In the genomic region with DNA sequence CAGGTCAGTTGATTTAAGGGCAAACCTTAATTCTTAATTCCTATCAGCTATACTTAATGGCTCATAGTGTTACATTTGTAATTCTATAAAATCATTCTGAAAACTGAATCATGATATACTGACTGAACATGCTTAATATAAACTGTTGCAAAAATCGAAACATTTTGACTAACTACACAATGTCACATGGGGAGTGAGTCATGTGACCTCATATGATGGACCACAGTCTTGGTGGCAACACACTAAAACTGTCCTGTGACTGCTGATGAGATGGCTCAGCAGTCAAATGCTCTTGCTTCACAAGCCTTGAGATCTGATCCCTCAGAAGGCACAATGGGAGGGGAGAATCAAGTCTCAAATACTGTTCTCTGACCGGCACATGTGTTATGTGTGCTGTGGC, we compare ENCODE assay signal across 21 mouse cellular contexts. TPM values are rescaled to one million over a fixed set of nuclear protein-coding genes. Genes with fewer than 3 reads are reported as not detected.
DNase-seq lines count a peak whose midpoint lies in the region; TF ChIP-seq lines count a peak whose summit lies in the region.
"Had no signal": no experiment of that assay in that cellular context is flagged by ENCODE, and none has a peak within 500 bp of the region (broad histone marks: within the 10 kb centered on the region; RNA-seq: fewer than 3 reads in every experiment).

No protein-coding gene starts in this region.

- no peak for TF ChIP-seq EP300 in CH12.LX (IDR thresholded peaks at IDR 0.05; ENCODE audit: low read length)

- TF ChIP-seq CTCF in gastrocnemius, adult 2 months (IDR thresholded peaks at IDR 0.05): no peak
- no peak for TF ChIP-seq CTCF in CH12.LX (conservative IDR thresholded peaks at IDR 0.05 in 1 of 2, IDR thresholded peaks at IDR 0.05 in 1 of 2; ENCODE audit: low read depth in 2 of 2, low read length in 2 of 2)

- intact Hi-C loops in gastrocnemius, adult 2 months (cut with DNase I): no loop called here
- intact Hi-C loops in gastrocnemius, postnatal 36 days (cut with DNase I): no loop called here

- H3K4me1 ChIP-seq in CH12.LX (ENCODE audit: control insufficient read depth in 1 of 2, insufficient read depth in 2 of 2): peaks cover 7 to 10% of the 10 kb centered on the region in 2 experiments; a peak in 3 of 4 replicates
- H3K4me1 ChIP-seq: embryonic facial prominence, embryonic 13.5 days; embryonic facial prominence, embryonic 15.5 days; forebrain, embryonic 10.5 days; forebrain, embryonic 12.5 days had no signal

- no peak overlapping the region for H3K9ac ChIP-seq in CH12.LX (ENCODE audit: insufficient read depth, low read depth)
- H3K9ac ChIP-seq: embryonic facial prominence, embryonic 13.5 days; embryonic facial prominence, embryonic 15.5 days; forebrain, embryonic 12.5 days had no signal

- no peak overlapping the region for H3K4me3 ChIP-seq in gastrocnemius, adult 2 months
- no peak overlapping the region for H3K4me3 ChIP-seq in CH12.LX (replicated peaks in 1 of 3; ENCODE audit: low read depth in 2 of 3, low read length in 2 of 3, poor library complexity in 1 of 3)
- H3K4me3 ChIP-seq: embryonic facial prominence, embryonic 13.5 days; embryonic facial prominence, embryonic 15.5 days; erythroblast, embryonic 14.5 days; forebrain, embryonic 10.5 days; forebrain, embryonic 12.5 days had no signal

- H3K36me3 ChIP-seq in CH12.LX (replicated peaks in 1 of 2; ENCODE audit: control insufficient read depth in 1 of 2, insufficient read depth in 1 of 2, low read length in 1 of 2): no peaks in the 10 kb centered on the region
- H3K36me3 ChIP-seq: embryonic facial prominence, embryonic 13.5 days; embryonic facial prominence, embryonic 15.5 days; forebrain, embryonic 10.5 days; forebrain, embryonic 12.5 days had no signal

- H3K4me2 ChIP-seq in CH12.LX (ENCODE audit: insufficient read depth, low read depth, poor library complexity, severe bottlenecking): no peak overlapping the region
- H3K4me2 ChIP-seq: embryonic facial prominence, embryonic 13.5 days; embryonic facial prominence, embryonic 15.5 days; forebrain, embryonic 12.5 days had no signal

- dilution Hi-C loops in CH12.LX (cut with MboI; ENCODE audit: extremely low pct_ligation_motif_present, extremely low pct_unique_long_range_greater_than_20kb, low sequenced_read_pairs): no loop called here

- TF ChIP-seq POLR2A in CH12.LX (IDR thresholded peaks at IDR 0.05; ENCODE audit: low read depth, low read length): no peak

- in situ Hi-C loops in CH12.LX (cut with MboI; ENCODE audit: low pct_ligation_motif_present, low pct_unique_long_range_greater_than_20kb, low sequenced_read_pairs): no loop called here

- H3K9me3 ChIP-seq in CH12.LX (replicated peaks; ENCODE audit: low read length): no peaks in the 10 kb centered on the region
- H3K9me3 ChIP-seq: embryonic facial prominence, embryonic 13.5 days; embryonic facial prominence, embryonic 15.5 days; forebrain, embryonic 10.5 days; forebrain, embryonic 12.5 days had no signal

- no peak for TF ChIP-seq RAD21 in CH12.LX (IDR thresholded peaks at IDR 0.05; ENCODE audit: low read depth, low read length)

- no peak for DNase-seq in gastrocnemius, adult 2 months
- DNase-seq in gastrocnemius, postnatal 36 days: no peak
- DNase-seq in 416B (ENCODE audit: low read depth) (peak; percentile 7), CH12.LX (ENCODE audit: extremely low read depth) (no peak)
- DNase-seq in layer of hippocampus, adult 9-10 months (ENCODE audit: low spot score): no peak
- no peak for DNase-seq in adrenal gland, adult (ENCODE audit: inconsistent age in 2 of 2, low spot score in 1 of 2)
- DNase-seq: adrenal gland, adult 8-10 months; adrenal gland, postnatal 14 days; adrenal gland, postnatal 36 days; cerebellum, adult 11-12 months; cerebellum, adult 2 months; cerebellum, adult 9-10 months; cerebellum, postnatal 10 days; cerebellum, postnatal 36 days; embryo, embryonic 11 days had no signal

- no peaks in the 10 kb centered on the region for H3K27me3 ChIP-seq in CH12.LX (replicated peaks)
- H3K27me3 ChIP-seq: embryonic facial prominence, embryonic 13.5 days; embryonic facial prominence, embryonic 15.5 days; forebrain, embryonic 12.5 days had no signal

- no peaks in the 10 kb centered on the region for H3K79me2 ChIP-seq in CH12.LX (replicated peaks; ENCODE audit: control insufficient read depth, extremely low read depth, insufficient read depth, poor library complexity, severe bottlenecking)

- peak overlapping the region; percentile 43; the same call in 1 of the 2 replicates for H3K27ac ChIP-seq in gastrocnemius, adult 2 months
- H3K27ac ChIP-seq in CH12.LX (ENCODE audit: insufficient read depth, low read depth): no peak overlapping the region
- H3K27ac ChIP-seq: embryonic facial prominence, embryonic 13.5 days; embryonic facial prominence, embryonic 15.5 days; forebrain, embryonic 10.5 days; forebrain, embryonic 12.5 days had no signal

TF ChIP-seq in CH12.LX, 34 proteins besides CTCF, POLR2A, EP300 and RAD21:
- TF ChIP-seq USF2 (conservative IDR thresholded peaks at IDR 0.05; ENCODE audit: low read depth, low read length) (peak; percentile 63), BHLHE40 (IDR thresholded peaks at IDR 0.05; ENCODE audit: low read depth, low read length) (peak; percentile 33; the same call in 1 of the 2 replicates), SIN3A (IDR thresholded peaks at IDR 0.05; ENCODE audit: low read length) (no peak), POLR2AphosphoS2 (IDR thresholded peaks at IDR 0.05; ENCODE audit: low read depth, low read length) (no peak), GABPA (IDR thresholded peaks at IDR 0.05; ENCODE audit: insufficient replicate concordance, low read depth, low read length) (no peak), IRF4 (IDR thresholded peaks at IDR 0.05; ENCODE audit: low read depth, low read length) (no peak), KAT2A (IDR thresholded peaks at IDR 0.05; ENCODE audit: insufficient replicate concordance, low read length) (no peak), USF1 (IDR thresholded peaks at IDR 0.05; ENCODE audit: low read depth, low read length) (peak; percentile 63)

RNA-seq across cellular contexts. Expression of a gene that starts 34.8 kb away (rescaled TPM):
- total RNA-seq in gastrocnemius, adult 2 months (2021): 10 to 100 TPM; 10.4 to 20.1 TPM
- total RNA-seq in gastrocnemius, postnatal 36 days (2021): 10 to 100 TPM; 15.9 to 21.4 TPM
- total RNA-seq in CH12.LX (2012; rRNA removed) (63.0 and 77.5 TPM in 2 replicates), CH12.LX (2014; rRNA removed) (13.7 and 15.1 TPM in 2 replicates)
- 15.3 and 17.0 TPM in 2 replicates for polyA plus RNA-seq in CH12.LX (2012; ENCODE audit: insufficient read length, low read depth)
- total RNA-seq: MEL had no signal
